Mouse (Mus musculus) heart, postnatal 0 days (tissue): ENCODE data around the gene Themis2.

ENCODE experiments used
- CTCF ChIP-seq: IDR thresholded peaks from 2 replicates; pipeline ENCODE4 v1.5.1; 2016; ENCODE audit warnings: antibody characterized with exemption, control low read depth, low read depth
- EP300 ChIP-seq: IDR thresholded peaks from 2 replicates; pipeline ENCODE4 v1.6.1; 2016; ENCODE audit warnings: antibody characterized with exemption, low read depth

DNA sequence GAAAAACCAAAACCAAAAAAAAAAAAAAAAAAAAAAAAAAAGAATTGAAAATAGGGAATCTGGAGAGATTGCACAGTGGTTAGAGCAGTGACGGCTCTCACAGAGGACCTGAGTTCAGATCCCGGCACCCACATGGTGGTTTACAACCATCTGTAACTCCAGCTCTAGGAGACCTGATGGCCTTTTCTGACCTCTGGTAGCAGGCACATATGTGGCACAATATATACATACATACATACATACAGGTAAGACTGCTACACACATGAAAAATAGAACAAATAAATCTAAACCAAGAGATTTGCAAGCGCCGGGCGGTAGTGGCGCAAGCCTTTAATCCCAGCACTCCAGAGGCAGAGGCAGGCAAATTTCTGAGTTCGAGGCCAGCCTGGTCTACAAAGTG is 7.7 kb upstream of the Themis2 start:
- TF ChIP-seq CTCF (no peak), EP300 (no peak)
